Mouse (Mus musculus) gastrocnemius, adult 2 months (tissue): ENCODE data around the gene Olfr1195. TPM values are rescaled to one million over a fixed set of nuclear protein-coding genes. Genes with fewer than 3 reads are reported as not detected.
"Not testable (repeated sequence)": the region's sequence is repeated elsewhere in the genome, so short reads cannot be mapped to it uniquely, and the experiment has no call there.

Source experiments
- DNase-seq: peaks from one replicate; pipeline ENCODE4 v3.0.0; 2022
- H3K27ac ChIP-seq: fragments of 200-600 bp; 2 replicates; pipeline ENCODE4 v1.8.1; 2022; ENCODE audit warnings: mild to moderate bottlenecking
- H3K4me3 ChIP-seq: fragments of 200-600 bp; 2 replicates; pipeline ENCODE4 v1.8.1; 2022; ENCODE audit warnings: mild to moderate bottlenecking, moderate library complexity
- CTCF ChIP-seq: fragments of 200-600 bp; IDR thresholded peaks from 2 replicates; pipeline ENCODE4 v1.8.1; 2022; ENCODE audit warnings: antibody characterized with exemption, mild to moderate bottlenecking, moderate library complexity
- intact Hi-C: fragments of 180-260 bp; cut with DNase I; formaldehyde crosslinking; loops from one replicate; pipeline ENCODE4 v1.15.1; 2025
- long read RNA-seq, 2 experiments: library from polyadenylated mRNA; stranded (forward); transcript quantifications; one replicate each; pipeline ENCODE4 v2.0.0; 2021
- total RNA-seq, 2 experiments: library from RNA; stranded (reverse); gene quantifications; 2 replicates each; pipeline ENCODE4 v1.2.3; 2021

Olfr1195 gene
- not detected for total RNA-seq
- long read RNA-seq, experiment 1, result 0 reads
- long read RNA-seq, experiment 2, result 0 reads

GRCm38 (mm10) chr2:88689087-88689486 lies at the start of gene Olfr1195:
TSS of gene Olfr1195 (minus strand) at chr2:88689187.
- intact Hi-C loops, result no loop called here
- no peak within 1 kb of the TSS for H3K4me3 ChIP-seq
- DNase-seq, result no peak

GRCm38 (mm10) chr2:88732266-88732665 lies 43.3 kb upstream of the Olfr1195 start, which contains the start of gene Olfr1197:
TSS of gene Olfr1197 (minus strand) at chr2:88732366.
- intact Hi-C loops, result no loop called here
- no peak for TF ChIP-seq CTCF
- DNase-seq, result no peak
- Histone ChIP-seq H3K4me3 (no peak within 1 kb of the TSS), H3K27ac (no peak within 1 kb of the TSS)

More at GRCm38 (mm10) chr2:88689087-88689486, at the start of gene Olfr1195:
- TF ChIP-seq CTCF, result no peak
- no peak within 1 kb of the TSS for H3K27ac ChIP-seq

- no peak for DNase-seq
- intact Hi-C loops, result no loop called here
- TF ChIP-seq CTCF, result no peak
- Histone ChIP-seq H3K4me3 (no peak within 1 kb of the TSS), H3K27ac (no peak within 1 kb of the TSS)
These were observed 15.5 kb upstream of the Olfr1195 start, which contains the start of gene Olfr1196 for GRCm38 (mm10) chr2:88704497-88704896. TSS of gene Olfr1196 (minus strand) at chr2:88704597.

GRCm38 (mm10) chr2:88675328-88675727 lies 13.7 kb downstream of the Olfr1195 start, which contains the start of gene Olfr1193:
TSS of gene Olfr1193 (plus strand) at chr2:88675628.
- intact Hi-C loops, H3K4me3 ChIP-seq, DNase-seq, H3K27ac ChIP-seq: not testable (repeated sequence)

GRCm38 (mm10) chr2:88648209-88648608 lies 40.8 kb downstream of the Olfr1195 start, which contains the start of gene Olfr1192-ps1:
TSS of gene Olfr1192-ps1 (plus strand) at chr2:88648509.
- no peak for TF ChIP-seq CTCF
- no peak for DNase-seq
- H3K4me3 ChIP-seq, result no peak within 1 kb of the TSS
- intact Hi-C loops, result no loop called here
- no peak within 1 kb of the TSS for H3K27ac ChIP-seq

- H3K4me3 ChIP-seq, H3K27ac ChIP-seq, intact Hi-C loops, DNase-seq: not testable (repeated sequence)
These were observed 48.7 kb downstream of the Olfr1195 start, which contains the start of gene Olfr1191-ps1 for GRCm38 (mm10) chr2:88640242-88640641. TSS of gene Olfr1191-ps1 (plus strand) at chr2:88640542.

Other genes with a start within 250 kb of the Olfr1195 start
- not detected for gene Gm13757, start 240.1 kb downstream of the Olfr1195 start, total RNA-seq
- not detected for gene Olfr1183, start 234.3 kb downstream of the Olfr1195 start, total RNA-seq
- not detected for gene Olfr1184, start 205.6 kb downstream of the Olfr1195 start, total RNA-seq
- not detected for gene Olfr1185-ps1, start 195.9 kb downstream of the Olfr1195 start, total RNA-seq
- not detected for gene Olfr1186, start 170.6 kb downstream of the Olfr1195 start, total RNA-seq
- gene Olfr1188, start 132.3 kb downstream of the Olfr1195 start, total RNA-seq, result not detected
- gene Olfr1189, start 102.7 kb downstream of the Olfr1195 start, total RNA-seq, result not detected
- not detected for gene Olfr1191-ps1, start 48.6 kb downstream of the Olfr1195 start, total RNA-seq
- not detected for gene Olfr1192-ps1, start 40.7 kb downstream of the Olfr1195 start, total RNA-seq
- not detected for gene Olfr1193, start 13.6 kb downstream of the Olfr1195 start, total RNA-seq
- gene Olfr1196, start 15.4 kb upstream of the Olfr1195 start, total RNA-seq, result not detected
- gene Olfr1197, start 43.2 kb upstream of the Olfr1195 start, total RNA-seq, result not detected
- not detected for gene Olfr1198, start 62.2 kb upstream of the Olfr1195 start, total RNA-seq
- gene Olfr1199, start 71.3 kb upstream of the Olfr1195 start, total RNA-seq, result not detected
- gene Olfr1200, start 81.3 kb upstream of the Olfr1195 start, total RNA-seq, result not detected
- not detected for gene Olfr1201, start 103.8 kb upstream of the Olfr1195 start, total RNA-seq
- not detected for gene Olfr1202, start 125.3 kb upstream of the Olfr1195 start, total RNA-seq
- not detected for gene Olfr1205, start 140.6 kb upstream of the Olfr1195 start, total RNA-seq
- gene Olfr1204, start 160.1 kb upstream of the Olfr1195 start, total RNA-seq, result not detected
- gene Olfr1206, start 174.0 kb upstream of the Olfr1195 start, total RNA-seq, result not detected
- not detected for gene Olfr1208, start 213.1 kb upstream of the Olfr1195 start, total RNA-seq
- gene Olfr1209, start 226.0 kb upstream of the Olfr1195 start, total RNA-seq, result not detected
- gene Olfr1211, start 248.9 kb upstream of the Olfr1195 start, total RNA-seq, result not detected